Mouse (Mus musculus) kidney, embryonic 15.5 days (tissue): Measurements from ENCODE around the gene Schip1. TPM values are rescaled to one million over a fixed set of nuclear protein-coding genes. Genes with fewer than 3 reads are reported as not detected.

Source experiments
- ATAC-seq: fragments of 200-750 bp; cut with Nextera tagmentation; replicated peaks from 2 replicates; pipeline ENCODE4 v1.8.0; 2017; ENCODE audit warnings: moderate TSS enrichment; ENCODE audit not compliant: low FRiP score
- H3K27ac ChIP-seq: fragments of 300-500 bp; sonication (generic); 2 replicates; pipeline ENCODE4 v1.5.1; 2015; ENCODE audit warnings: mild to moderate bottlenecking, inconsistent platforms
- H3K27me3 ChIP-seq: fragments of 300-500 bp; sonication (generic); 2 replicates; pipeline ENCODE4 v1.6.1; 2015; ENCODE audit warnings: inconsistent platforms
- H3K36me3 ChIP-seq: fragments of 300-500 bp; sonication (generic); 2 replicates; pipeline ENCODE4 v1.6.1; 2015; ENCODE audit warnings: inconsistent platforms
- H3K4me1 ChIP-seq: fragments of 300-500 bp; sonication (generic); 2 replicates; pipeline ENCODE4 v1.6.1; 2015; ENCODE audit warnings: inconsistent platforms
- H3K4me2 ChIP-seq: fragments of 300-500 bp; sonication (generic); 2 replicates; pipeline ENCODE4 v1.6.1; 2015; ENCODE audit warnings: moderate library complexity, mild to moderate bottlenecking, inconsistent platforms
- H3K4me3 ChIP-seq: fragments of 300-500 bp; sonication (generic); replicated peaks from 2 replicates; pipeline ENCODE4 v1.5.1; 2015; ENCODE audit warnings: mild to moderate bottlenecking, inconsistent platforms
- H3K9ac ChIP-seq: fragments of 300-500 bp; sonication (generic); 2 replicates; pipeline ENCODE4 v1.6.1; 2015; ENCODE audit warnings: mild to moderate bottlenecking, inconsistent platforms
- H3K9me3 ChIP-seq: fragments of 300-500 bp; sonication (generic); replicated peaks from 2 replicates; pipeline ENCODE4 v1.6.1; 2016; ENCODE audit warnings: inconsistent platforms
- WGBS: fragments of 180-500 bp; shearing (Covaris S2); methylation state at CpG from one replicate; pipeline ENCODE4 v1.1.7; 2015; ENCODE audit warnings: mixed read lengths; 5-methylcytosine and 5-hydroxymethylcytosine counted together
- polyA plus RNA-seq: library from polyadenylated mRNA; unstranded; fragments of >200 nt; fragmentation: Nextera tagmentation; extraction: Ambion mirVana; gene quantifications from 2 replicates; pipeline ENCODE4 v1.2.1, GENCODE M21; 2015

Schip1 gene
- polyA plus RNA-seq, 1 experiment from 2014 or later = 51.3 TPM

DNA sequence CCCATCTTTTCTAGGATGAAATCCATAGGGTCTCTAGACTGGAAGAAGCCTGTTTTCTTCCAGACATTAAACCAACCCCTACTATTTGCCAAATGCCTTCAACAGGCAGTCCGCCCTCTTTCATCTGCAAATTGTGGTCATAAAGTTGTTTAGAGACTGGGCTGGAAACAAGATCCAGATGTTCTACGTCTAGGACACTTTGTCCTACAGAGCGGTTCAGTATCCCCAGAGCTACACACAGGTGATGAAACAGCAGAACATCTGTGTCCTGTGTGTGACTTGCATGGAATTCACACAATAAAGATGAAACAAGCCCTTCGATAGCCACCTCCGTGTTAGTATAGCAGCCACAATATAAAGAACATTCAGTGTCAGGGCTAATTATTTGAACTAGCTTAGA is 423.7 kb downstream of the Schip1 start:
- ATAC-seq = no peak
- Histone ChIP-seq H3K36me3 (no peaks in the 10 kb centered on the region), H3K27ac (no peak overlapping the region), H3K4me2 (no peak overlapping the region), H3K4me3 (no peak overlapping the region), H3K27me3 (no peaks in the 10 kb centered on the region), H3K4me1 (peaks cover 29% of the 10 kb centered on the region), H3K9ac (no peak overlapping the region), H3K9me3 (no peaks in the 10 kb centered on the region)
- WGBS = 38% methylated on average over 5 of the region's 5 CpGs

DNA sequence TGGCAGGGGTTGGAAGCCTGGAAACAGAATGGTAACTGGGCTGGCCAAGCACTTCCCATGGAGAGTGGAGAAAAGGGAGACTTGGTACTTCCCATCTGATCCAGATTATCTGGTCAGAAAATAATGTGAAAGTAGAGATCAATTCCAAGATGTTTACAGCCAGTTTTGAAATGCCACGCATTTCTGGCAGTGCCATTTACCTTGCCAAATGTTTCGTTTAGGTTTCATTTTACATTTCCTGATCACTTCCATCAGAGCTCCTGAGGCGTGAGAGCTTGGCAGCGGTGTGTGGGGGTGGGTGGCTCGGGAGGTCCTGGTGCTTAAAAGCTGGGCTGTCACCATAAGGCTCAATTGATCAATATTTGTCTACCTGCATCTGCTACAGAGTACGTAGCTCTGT is 426.9 kb downstream of the Schip1 start:
- Histone ChIP-seq H3K27me3 (no peaks in the 10 kb centered on the region), H3K4me3 (no peak overlapping the region), H3K4me2 (no peak overlapping the region), H3K9me3 (no peaks in the 10 kb centered on the region), H3K9ac (no peak overlapping the region), H3K4me1 (peaks cover 48% of the 10 kb centered on the region), H3K36me3 (no peaks in the 10 kb centered on the region), H3K27ac (no peak overlapping the region)
- 46% methylated on average over 6 of the region's 6 CpGs for WGBS
- no peak for ATAC-seq

DNA sequence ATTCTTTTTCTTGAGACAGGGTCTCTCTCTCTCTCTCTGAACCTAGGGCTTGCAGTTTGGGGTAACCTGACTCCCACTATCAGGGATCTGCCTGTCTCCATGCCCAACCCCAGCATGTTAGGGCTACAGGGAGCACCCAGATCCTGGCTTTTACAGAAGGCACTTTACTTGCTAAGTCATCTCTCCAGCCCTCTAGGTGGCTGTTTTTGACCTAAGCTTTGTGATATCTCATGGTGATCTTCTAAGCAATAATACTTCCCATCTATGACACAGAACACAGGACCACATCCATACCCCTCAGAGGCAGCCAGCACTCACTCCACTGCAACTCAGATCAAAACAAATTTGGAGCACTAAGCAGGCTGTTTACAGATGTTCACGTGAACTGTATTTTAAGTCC is 427.5 kb downstream of the Schip1 start:
- no peak for ATAC-seq
- Histone ChIP-seq H3K27ac (peak overlapping the region; percentile 98), H3K27me3 (no peaks in the 10 kb centered on the region), H3K4me3 (peak overlapping the region; percentile 78; the same call in 1 of the 2 replicates), H3K36me3 (no peaks in the 10 kb centered on the region), H3K4me1 (peaks cover 50% of the 10 kb centered on the region), H3K9me3 (no peaks in the 10 kb centered on the region), H3K9ac (no peak overlapping the region), H3K4me2 (peak overlapping the region; percentile 100)
- WGBS = 60% methylated on average over 1 of the region's 1 CpGs

DNA sequence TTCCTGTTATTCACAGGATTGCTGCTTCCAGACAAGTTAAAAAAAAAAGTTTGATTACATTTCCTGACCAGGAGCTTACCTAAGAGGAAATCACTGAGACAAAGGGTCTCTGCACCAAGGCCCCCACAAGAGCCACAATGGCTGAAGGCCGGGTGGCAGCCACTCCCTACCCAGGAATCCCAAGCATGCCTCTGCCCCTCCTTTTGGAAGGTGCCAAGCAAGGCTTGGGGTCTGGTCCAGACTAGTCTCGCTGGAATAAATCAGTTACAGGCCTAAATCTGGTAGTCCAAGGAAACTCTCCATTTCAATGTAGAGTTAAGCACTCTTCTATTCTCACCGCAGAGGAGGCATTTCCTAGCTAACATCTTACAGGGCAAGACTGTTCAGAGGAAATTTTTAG is 427.9 kb downstream of the Schip1 start:
- Histone ChIP-seq H3K9me3 (no peaks in the 10 kb centered on the region), H3K9ac (peak overlapping the region; percentile 21; the same call in 1 of the 2 replicates), H3K36me3 (no peaks in the 10 kb centered on the region), H3K4me3 (peak overlapping the region; percentile 78), H3K4me1 (peaks cover 50% of the 10 kb centered on the region), H3K4me2 (peak overlapping the region; percentile 100), H3K27me3 (no peaks in the 10 kb centered on the region), H3K27ac (peak overlapping the region; percentile 98)
- 24% methylated on average over 3 of the region's 3 CpGs for WGBS
- ATAC-seq = no peak

DNA sequence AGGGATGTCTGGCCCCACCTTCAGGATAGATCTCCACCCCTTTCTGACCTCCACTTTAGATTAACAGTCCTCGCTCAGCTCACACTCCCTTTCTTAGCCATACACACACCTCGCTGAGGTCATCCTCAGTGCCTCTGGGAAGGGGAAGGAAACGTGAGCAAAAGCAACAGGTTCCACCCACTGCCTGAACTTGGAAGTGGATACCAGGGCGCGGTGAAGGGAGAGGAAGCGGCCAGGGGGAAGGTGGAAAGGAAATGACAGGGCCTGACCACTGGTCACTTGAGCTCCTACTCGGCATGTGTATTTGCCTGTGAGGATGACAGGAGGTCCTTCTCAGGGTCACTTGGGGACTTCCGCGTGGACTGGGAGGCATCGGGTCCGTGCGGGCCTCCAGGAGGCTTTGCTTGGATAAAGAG is 428.6 kb downstream of the Schip1 start:
- WGBS = under 1% methylated on average over 12 of the region's 12 CpGs
- H3K4me3 ChIP-seq = peak overlapping the region; percentile 78
- no peaks in the 10 kb centered on the region for H3K9me3 ChIP-seq
- H3K9ac ChIP-seq = peak overlapping the region; percentile 86
- peak overlapping the region; percentile 100 for H3K4me2 ChIP-seq
- H3K27me3 ChIP-seq = no peaks in the 10 kb centered on the region
- H3K4me1 ChIP-seq = peaks cover 47% of the 10 kb centered on the region
- peak; percentile 65 for ATAC-seq
- H3K27ac ChIP-seq = peak overlapping the region; percentile 98
- H3K36me3 ChIP-seq = no peaks in the 10 kb centered on the region

DNA sequence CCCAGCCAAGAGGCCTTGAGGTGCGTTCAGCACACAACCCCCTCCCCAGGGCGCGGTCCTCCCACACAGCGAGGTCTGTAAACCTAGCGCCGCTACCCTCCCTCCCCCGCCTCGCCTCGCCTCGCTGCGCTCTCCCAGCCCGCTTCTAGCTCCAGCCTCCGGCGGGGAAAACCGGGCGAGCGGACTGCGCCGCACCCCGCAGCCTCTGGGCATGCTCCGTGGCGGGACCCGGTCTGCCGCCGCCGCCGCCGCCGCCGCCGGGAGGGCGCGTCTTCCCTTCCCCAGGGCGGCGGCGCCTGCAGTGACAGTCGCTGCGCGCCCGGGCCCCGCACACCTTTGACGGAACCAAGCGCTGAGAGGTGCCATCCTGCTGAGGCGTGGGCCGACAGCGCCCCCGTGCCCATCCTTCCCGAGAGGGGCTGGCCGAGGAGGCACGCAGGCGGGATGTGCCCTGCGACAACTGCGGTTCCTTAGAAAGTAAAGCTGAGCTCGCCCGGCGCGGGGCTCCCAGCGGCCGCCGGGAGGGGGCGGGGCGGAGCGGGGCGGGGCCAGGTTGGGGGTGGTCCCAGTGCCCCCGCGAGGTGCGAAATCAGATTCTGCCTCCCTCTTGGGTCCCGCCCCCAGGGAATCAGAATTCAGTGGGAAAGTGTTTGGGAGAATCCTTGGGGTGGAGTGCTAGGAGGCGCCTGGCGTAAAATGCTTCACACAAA is 429.1 kb downstream of the Schip1 start:
- H3K4me2 ChIP-seq = peak overlapping the region; percentile 100
- H3K27ac ChIP-seq = peak overlapping the region; percentile 98
- ATAC-seq = peak; percentile 84
- H3K4me3 ChIP-seq = peak overlapping the region; percentile 78
- peaks cover 47% of the 10 kb centered on the region for H3K4me1 ChIP-seq
- H3K9ac ChIP-seq = peak overlapping the region; percentile 86
- no peaks in the 10 kb centered on the region for H3K9me3 ChIP-seq
- no peaks in the 10 kb centered on the region for H3K36me3 ChIP-seq
- H3K27me3 ChIP-seq = no peaks in the 10 kb centered on the region
- under 1% methylated on average over 65 of the region's 70 CpGs for WGBS

DNA sequence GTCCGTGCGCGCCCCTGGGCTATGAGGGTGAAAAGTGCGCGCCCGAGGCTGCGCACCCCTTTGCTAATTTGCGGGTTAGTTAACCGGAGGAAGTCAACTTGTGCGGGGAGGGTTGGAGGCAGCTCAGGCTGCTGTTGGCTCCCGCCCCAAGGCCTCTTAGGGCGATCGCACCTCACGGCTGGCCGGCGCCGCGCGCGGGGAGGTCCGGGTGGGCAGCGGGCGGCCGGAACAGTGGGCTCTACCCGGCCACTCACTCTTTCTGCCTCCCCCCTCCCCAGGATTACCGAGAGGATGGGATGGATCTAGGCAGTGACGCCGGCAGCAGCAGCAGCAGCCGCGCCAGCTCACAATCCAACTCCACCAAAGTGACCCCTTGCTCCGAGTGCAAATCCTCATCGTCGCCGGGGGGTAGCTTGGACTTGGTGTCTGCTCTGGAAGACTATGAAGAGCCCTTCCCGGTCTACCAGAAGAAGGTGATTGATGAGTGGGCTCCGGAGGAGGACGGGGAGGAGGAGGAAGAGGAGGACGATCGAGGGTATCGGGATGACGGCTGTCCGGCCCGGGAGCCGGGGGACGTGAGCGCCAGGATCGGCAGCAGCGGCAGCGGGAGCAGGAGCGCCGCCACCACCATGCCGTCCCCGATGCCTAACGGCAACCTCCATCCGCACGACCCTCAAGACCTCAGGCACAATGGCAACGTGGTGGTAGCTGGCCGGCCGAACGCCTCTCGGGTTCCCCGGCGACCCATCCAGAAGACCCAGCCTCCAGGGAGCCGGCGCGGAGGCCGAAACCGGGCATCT is 429.9 kb downstream of the Schip1 start:
- H3K4me1 ChIP-seq = peaks cover 47% of the 10 kb centered on the region
- under 1% methylated on average over 68 of the region's 68 CpGs for WGBS
- H3K27me3 ChIP-seq = no peaks in the 10 kb centered on the region
- H3K9ac ChIP-seq = peak overlapping the region; percentile 86
- no peaks in the 10 kb centered on the region for H3K9me3 ChIP-seq
- peak overlapping the region; percentile 78 for H3K4me3 ChIP-seq
- peak overlapping the region; percentile 100 for H3K4me2 ChIP-seq
- no peaks in the 10 kb centered on the region for H3K36me3 ChIP-seq
- ATAC-seq = peak; percentile 8
- H3K27ac ChIP-seq = peak overlapping the region; percentile 98

DNA sequence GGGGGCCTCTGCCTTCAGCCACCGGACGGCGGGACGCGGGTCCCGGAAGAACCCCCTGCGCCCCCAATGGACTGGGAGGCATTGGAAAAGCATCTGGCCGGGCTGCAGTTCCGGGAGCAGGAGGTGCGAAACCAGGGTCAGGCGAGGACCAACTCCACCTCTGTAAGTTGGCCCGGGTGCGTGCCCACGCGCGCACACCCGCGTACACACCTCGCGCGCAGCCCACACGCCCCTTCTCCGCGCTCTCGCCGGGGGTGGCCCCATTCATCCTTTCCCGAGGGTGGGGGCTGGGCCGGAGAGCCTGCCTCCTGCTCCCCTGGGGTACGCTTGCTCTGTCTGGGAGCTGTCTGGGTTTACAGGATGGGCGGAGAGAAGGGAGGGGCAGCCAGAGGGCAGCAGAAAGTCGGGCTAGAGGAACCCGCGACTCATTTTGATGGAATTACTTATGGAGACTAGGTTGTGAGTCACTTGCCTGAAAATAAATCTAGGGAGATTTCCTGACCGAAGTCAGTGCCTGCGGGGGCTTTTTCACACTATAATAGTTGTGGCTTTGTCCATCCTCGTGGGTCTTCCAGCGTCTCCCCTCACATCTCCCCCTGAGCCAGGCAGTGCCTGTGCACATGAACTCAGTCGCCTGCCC is 430.6 kb downstream of the Schip1 start:
- peak; percentile 23; the same call in 1 of the 2 replicates for ATAC-seq
- Histone ChIP-seq H3K9me3 (no peaks in the 10 kb centered on the region), H3K4me3 (peak overlapping the region; percentile 78), H3K4me2 (peak overlapping the region; percentile 100), H3K9ac (peak overlapping the region; percentile 86), H3K27ac (peak overlapping the region; percentile 98), H3K27me3 (no peaks in the 10 kb centered on the region), H3K4me1 (peaks cover 47% of the 10 kb centered on the region), H3K36me3 (no peaks in the 10 kb centered on the region)
- WGBS = under 1% methylated on average over 38 of the region's 38 CpGs

DNA sequence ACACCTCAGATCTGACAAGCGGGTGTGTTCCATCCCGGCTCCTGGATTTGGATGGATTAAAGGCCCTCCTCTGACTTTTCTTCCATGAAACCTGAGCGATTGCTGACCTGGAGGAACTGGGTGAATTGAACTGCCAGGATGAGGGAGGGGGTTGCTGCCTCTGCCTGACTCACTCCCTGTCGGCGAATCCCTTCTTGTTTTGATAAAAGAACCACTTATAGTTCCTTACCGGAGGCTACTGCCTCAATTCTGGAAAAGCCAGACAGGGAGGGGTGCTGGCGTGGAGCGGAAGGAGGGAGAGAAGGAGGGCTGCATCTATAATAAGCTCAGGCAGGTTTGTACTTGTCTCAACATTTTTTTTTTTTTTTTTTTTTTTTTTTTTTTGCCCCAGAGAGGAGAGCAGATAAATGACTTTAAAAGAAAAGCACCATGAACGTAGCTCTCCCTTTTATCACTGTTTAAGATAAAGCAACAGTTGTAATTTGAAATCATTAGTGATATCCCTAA is 431.2 kb downstream of the Schip1 start:
- Histone ChIP-seq H3K4me2 (peak overlapping the region; percentile 100), H3K9ac (peak overlapping the region; percentile 86), H3K36me3 (no peaks in the 10 kb centered on the region), H3K27ac (peak overlapping the region; percentile 98), H3K4me3 (peak overlapping the region; percentile 78), H3K4me1 (peaks cover 46% of the 10 kb centered on the region), H3K9me3 (no peaks in the 10 kb centered on the region), H3K27me3 (no peaks in the 10 kb centered on the region)
- 0% methylated on average over 9 of the region's 9 CpGs for WGBS
- ATAC-seq = no peak

DNA sequence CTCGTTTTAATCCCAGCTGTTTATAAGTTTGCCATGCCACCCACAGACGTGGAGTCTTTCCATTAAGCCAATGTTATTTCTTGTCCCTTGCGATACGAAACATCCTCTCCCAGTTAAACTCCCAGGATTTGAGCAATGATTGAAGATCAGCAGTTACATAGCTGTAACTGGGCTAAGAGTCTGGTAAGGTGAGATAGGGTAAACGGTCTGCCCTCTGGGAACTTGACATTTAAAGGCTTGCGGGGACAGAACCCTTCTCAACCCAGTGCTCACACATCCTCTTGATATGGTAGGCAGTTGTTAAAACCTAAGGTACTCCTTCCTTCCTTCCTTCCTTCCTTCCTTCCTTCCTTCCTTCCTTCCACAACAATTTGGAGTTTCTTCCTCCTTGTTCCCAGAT is 431.9 kb downstream of the Schip1 start:
- no peaks in the 10 kb centered on the region for H3K27me3 ChIP-seq
- ATAC-seq = no peak
- H3K9ac ChIP-seq = no peak overlapping the region
- H3K27ac ChIP-seq = no peak overlapping the region
- H3K36me3 ChIP-seq = no peaks in the 10 kb centered on the region
- H3K4me3 ChIP-seq = peak overlapping the region; percentile 78
- H3K4me2 ChIP-seq = peak overlapping the region; percentile 100
- no peaks in the 10 kb centered on the region for H3K9me3 ChIP-seq
- WGBS = 36% methylated on average over 6 of the region's 6 CpGs
- H3K4me1 ChIP-seq = peaks cover 38% of the 10 kb centered on the region

DNA sequence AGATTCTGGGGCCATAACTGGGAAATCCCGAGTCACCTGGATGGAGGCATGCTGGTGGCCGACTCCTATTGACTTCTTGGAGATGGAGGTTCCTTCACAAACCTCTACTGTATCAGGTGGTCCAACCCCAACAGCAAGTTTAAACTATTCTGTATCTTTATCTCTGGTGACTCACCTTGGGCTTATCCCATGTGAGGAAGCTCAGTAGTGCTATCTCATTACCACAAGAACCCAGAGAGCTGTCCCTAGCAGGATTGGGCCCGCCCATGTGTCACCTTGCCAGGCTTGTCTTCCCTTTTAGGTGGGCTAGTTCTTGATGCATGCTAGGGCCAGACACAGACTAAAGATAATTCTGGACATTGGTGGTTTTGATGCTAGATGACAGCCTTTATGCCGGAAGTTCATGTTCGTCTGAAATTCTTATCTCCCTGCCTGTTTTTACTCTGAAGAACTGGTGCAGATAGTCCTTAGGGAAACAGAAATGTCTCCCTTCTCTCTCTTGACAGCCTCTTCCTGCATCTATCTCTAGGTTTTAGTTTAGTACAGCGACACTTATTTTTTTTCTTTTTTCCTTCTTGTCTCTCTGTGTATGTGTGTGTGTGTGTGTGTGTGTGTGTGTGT is 435.0 kb downstream of the Schip1 start:
- no peaks in the 10 kb centered on the region for H3K9me3 ChIP-seq
- no peaks in the 10 kb centered on the region for H3K36me3 ChIP-seq
- no peak overlapping the region for H3K4me3 ChIP-seq
- no peak overlapping the region for H3K4me2 ChIP-seq
- no peak for ATAC-seq
- WGBS = 89% methylated on average over 6 of the region's 6 CpGs
- no peak overlapping the region for H3K27ac ChIP-seq
- peaks cover 16% of the 10 kb centered on the region for H3K4me1 ChIP-seq
- no peaks in the 10 kb centered on the region for H3K27me3 ChIP-seq
- no peak overlapping the region for H3K9ac ChIP-seq
